Mouse (Mus musculus) erythroblast, embryonic 14.5 days (primary cell): ENCODE results near the gene Hist1h2be. TPM values are rescaled to one million over a fixed set of nuclear protein-coding genes. Genes with fewer than 3 reads are reported as not detected.
"Not testable (repeated sequence)": the region's sequence is repeated elsewhere in the genome, so short reads cannot be mapped to it uniquely, and the experiment has no call there.

ENCODE experiments used
- H3K27me3 ChIP-seq: 2 replicates; pipeline ENCODE4 v1.6.1; 2012; ENCODE audit warnings: inconsistent platforms; ENCODE audit not compliant: control insufficient read depth
- H3K36me3 ChIP-seq: 2 replicates; pipeline ENCODE4 v1.6.1; 2012; ENCODE audit warnings: mild to moderate bottlenecking, inconsistent platforms; ENCODE audit not compliant: control insufficient read depth
- H3K4me1 ChIP-seq: 2 replicates; pipeline ENCODE4 v1.6.1; 2012; ENCODE audit warnings: inconsistent platforms; ENCODE audit not compliant: control insufficient read depth
- H3K4me3 ChIP-seq: replicated peaks from 2 replicates; pipeline ENCODE3; 2012; ENCODE audit warnings: moderate library complexity, mild to moderate bottlenecking, inconsistent platforms
- H3K9me3 ChIP-seq: 2 replicates; pipeline ENCODE4 v1.6.1; 2012; ENCODE audit warnings: low read length, inconsistent platforms, mixed read lengths; ENCODE audit not compliant: control insufficient read depth
- GATA1 ChIP-seq: IDR thresholded peaks from 2 replicates; pipeline ENCODE4 v1.6.1; 2012; ENCODE audit warnings: low read length, inconsistent platforms, mixed read lengths
- TAL1 ChIP-seq: IDR thresholded peaks from 3 replicates; pipeline ENCODE4 v1.6.1; 2012; ENCODE audit warnings: low read length, inconsistent platforms, mixed read lengths
- polyA plus RNA-seq: library from polyadenylated mRNA; stranded (reverse); fragments of >175 nt; gene quantifications from 2 replicates; pipeline ENCODE4 v1.2.3, GENCODE M21; 2012

The Hist1h2be gene
- polyA plus RNA-seq, 1 experiment, result 0.67 TPM

GRCm38 (mm10) chr13:23584331-23584730, 36.6 kb downstream of the Hist1h2be start:
- H3K4me3 ChIP-seq, result peak overlapping the region; percentile 67
- TF ChIP-seq GATA1, result no peak
- TF ChIP-seq TAL1, result no peak
- H3K4me1 ChIP-seq, result peaks cover 74% of the 10 kb centered on the region
- no peaks in the 10 kb centered on the region for H3K9me3 ChIP-seq
- H3K36me3 ChIP-seq, result peaks cover 7% of the 10 kb centered on the region
- H3K27me3 ChIP-seq, result no peaks in the 10 kb centered on the region

DNA sequence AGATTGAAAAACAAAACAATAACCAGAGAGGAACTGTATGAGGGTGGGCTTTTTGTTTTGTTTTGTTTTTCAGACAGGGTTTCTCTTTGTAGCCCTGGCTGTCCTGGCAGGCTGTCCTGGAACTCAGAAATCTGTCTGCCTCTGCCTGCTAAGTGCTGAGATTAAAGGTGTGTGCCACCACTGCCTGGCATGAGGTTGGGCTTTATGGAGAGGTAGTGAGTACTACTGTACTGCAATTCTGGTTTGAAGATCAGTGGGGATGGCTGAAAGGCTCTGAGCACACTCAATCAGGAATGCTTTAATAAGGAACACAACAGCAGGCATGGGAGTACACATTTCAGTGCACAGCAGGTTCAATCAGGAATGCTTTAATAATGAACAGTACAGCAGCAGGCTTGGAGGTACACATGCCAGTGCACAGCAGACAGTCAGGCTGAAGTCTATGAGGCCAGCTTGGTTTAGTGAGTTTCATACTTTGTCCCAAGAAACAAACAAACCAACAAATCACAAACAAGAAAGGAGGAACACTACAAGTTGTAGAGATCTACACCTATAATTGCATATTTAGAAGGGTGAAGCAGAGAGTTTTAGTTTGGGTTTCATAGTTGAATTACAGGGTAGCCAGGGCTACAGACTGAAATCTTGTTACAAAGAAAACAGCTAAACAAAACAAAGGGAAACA, 37.4 kb downstream of the Hist1h2be start:
- Histone ChIP-seq H3K9me3 (no peaks in the 10 kb centered on the region), H3K27me3 (no peaks in the 10 kb centered on the region), H3K36me3 (peaks cover 10% of the 10 kb centered on the region), H3K4me1 (peaks cover 73% of the 10 kb centered on the region), H3K4me3 (peak overlapping the region; percentile 67)
- TF ChIP-seq TAL1 (no peak), GATA1 (no peak)

DNA sequence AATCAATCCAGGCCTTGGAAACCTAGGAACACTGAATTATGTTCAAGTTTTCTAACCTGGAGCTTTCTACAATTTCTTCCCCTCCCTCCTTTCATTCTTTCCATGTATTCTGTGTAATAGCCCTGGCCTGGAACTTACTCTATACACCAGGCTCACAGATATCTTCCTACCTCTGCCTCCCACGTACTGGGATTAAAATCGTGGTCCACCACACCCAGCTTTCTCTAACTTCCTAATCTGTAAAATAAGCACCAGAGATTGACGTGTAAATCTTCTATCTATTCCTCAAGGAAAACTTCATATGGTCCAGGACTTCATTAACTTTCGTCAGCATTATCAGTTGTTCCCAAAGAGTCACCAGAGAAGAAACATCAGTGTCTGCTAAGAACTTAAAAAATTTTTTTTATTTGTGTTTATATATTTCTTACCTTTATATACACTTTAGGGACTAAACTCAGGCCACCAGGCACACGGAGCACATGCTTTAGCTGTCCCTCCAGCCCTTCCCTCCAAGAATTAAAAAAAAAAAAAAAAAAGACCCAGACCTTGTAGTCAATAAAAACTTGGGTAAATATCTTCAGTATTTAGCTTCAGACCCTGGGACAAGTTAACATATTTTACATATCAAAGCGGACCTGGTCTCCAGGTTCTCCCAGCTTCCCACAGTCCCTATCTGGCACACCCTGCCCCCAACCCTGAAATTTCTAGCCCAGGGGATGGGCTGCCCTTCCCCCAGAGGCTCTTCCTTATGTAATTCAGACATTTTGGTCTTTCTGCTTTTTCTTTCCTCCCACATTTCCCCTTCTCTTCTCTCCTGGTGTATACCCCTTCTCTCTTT, 38.5 kb downstream of the Hist1h2be start:
- peak overlapping the region; percentile 67 for H3K4me3 ChIP-seq
- H3K36me3 ChIP-seq, result peaks cover 10% of the 10 kb centered on the region
- peaks cover 70% of the 10 kb centered on the region for H3K4me1 ChIP-seq
- H3K9me3 ChIP-seq, result no peaks in the 10 kb centered on the region
- TF ChIP-seq GATA1 (0 out of 2 replicates have a peak, but pooled peaks have one; percentile 1), TAL1 (no peak)
- no peaks in the 10 kb centered on the region for H3K27me3 ChIP-seq

DNA sequence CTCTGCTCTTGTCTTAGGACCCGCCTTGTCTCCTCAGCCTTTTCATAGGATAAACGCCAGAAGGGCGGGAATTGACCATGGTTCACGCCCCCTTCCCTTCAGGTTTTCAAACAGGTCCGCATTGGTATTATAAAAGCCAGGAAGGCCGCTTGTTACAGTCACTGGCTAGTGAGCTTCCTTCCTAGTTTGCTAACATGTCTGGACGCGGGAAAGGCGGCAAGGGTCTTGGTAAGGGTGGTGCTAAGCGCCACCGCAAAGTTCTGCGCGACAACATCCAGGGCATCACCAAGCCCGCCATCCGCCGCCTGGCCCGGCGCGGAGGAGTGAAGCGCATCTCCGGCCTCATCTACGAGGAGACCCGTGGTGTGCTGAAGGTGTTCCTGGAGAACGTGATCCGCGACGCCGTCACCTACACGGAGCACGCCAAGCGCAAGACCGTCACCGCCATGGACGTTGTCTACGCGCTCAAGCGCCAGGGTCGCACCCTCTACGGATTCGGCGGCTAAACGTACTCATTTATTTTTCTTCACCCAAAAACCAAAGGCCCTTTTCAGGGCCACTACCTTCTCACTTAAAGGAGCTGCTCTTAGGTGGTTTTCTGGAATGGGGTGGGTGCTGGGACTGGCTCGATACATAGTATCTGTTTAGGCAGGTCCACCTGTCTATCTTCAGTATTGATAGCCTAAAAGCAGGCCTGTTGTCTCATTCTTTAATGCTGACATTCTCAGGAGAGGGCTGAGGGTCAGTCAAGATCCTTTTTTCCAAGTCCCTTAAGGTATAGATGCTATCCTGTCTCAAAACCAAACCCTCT, 39.3 kb downstream of the Hist1h2be start, which contains the start of gene Hist1h4d:
TSS of gene Hist1h4d (plus strand) at position 191 of the 811 bp plus-strand sequence.
- Histone ChIP-seq H3K4me1 (peaks cover 71% of the 10 kb centered on the region), H3K27me3 (no peaks in the 10 kb centered on the region), H3K9me3 (no peaks in the 10 kb centered on the region), H3K36me3 (peaks cover 11% of the 10 kb centered on the region), H3K4me3 (peak within 1 kb of the TSS; percentile 67)
- TF ChIP-seq TAL1, result no peak; the same call in 2 of the 3 replicates
- no peak for TF ChIP-seq GATA1

DNA sequence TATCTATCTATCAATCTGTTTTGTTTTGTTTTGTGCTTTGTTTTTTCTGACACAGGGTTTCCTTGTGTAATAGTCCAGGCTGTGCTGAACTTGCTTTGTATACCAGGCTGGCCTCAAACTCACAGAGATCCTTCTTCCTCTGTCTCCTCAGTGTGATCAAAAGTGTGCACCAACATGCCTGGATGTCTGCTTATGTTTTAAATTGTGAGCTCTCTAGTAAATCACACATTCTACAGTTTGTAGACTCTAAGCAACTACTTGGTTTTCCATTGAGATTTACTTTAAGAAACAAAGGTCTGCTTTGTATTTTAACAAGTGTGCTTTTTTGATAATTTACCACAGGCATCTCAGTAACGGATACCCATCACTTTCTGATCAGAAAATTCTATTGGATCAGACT, 43.1 kb downstream of the Hist1h2be start:
- TF ChIP-seq TAL1 (no peak), GATA1 (no peak)
- Histone ChIP-seq H3K4me1 (peaks cover 56% of the 10 kb centered on the region), H3K4me3 (peak overlapping the region; percentile 76), H3K36me3 (peaks cover 11% of the 10 kb centered on the region), H3K27me3 (no peaks in the 10 kb centered on the region), H3K9me3 (no peaks in the 10 kb centered on the region)

DNA sequence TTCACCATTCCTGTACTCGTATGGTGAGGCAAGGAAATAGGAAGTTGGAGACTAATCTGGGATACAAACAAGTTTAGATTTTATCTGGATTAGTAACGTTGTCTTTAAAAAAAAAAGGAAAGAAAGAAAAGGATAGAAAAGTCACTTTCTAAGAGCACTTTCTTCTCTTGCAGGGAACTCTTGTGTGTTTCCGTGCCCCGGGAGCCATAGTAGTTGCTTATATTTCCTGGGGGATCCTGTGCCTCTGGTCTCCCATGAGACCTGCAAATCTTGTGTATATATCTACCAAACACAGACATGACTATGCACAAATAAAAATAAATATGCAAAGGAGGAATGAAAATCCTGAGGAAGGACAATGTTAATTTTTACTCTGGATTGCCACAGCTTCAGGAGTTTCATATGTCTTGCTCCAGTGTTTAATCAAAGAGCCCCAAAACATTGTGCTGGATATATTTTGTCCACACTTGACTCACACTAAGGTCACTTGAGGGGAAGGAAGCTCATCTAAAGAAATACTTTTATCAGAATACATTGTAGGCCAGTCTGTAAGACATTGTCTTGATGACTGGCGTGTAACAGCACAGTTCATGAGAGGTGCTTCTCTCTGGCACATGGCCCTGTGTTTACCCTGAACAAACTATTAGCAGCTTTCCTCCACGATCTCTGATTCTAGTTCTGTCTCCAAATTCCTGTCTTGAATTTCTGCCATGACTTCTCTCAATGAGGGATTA, 43.9 kb downstream of the Hist1h2be start:
- Histone ChIP-seq H3K4me3 (peak overlapping the region; percentile 76), H3K36me3 (peaks cover 11% of the 10 kb centered on the region), H3K4me1 (peaks cover 53% of the 10 kb centered on the region), H3K9me3 (no peaks in the 10 kb centered on the region), H3K27me3 (no peaks in the 10 kb centered on the region)
- TF ChIP-seq GATA1, result no peak

GRCm38 (mm10) chr13:23576351-23576881, 44.5 kb downstream of the Hist1h2be start:
- TF ChIP-seq TAL1 (no peak), GATA1 (no peak)
- Histone ChIP-seq H3K27me3 (no peaks in the 10 kb centered on the region), H3K9me3 (no peaks in the 10 kb centered on the region), H3K4me3 (peak overlapping the region; percentile 76), H3K36me3 (peaks cover 11% of the 10 kb centered on the region), H3K4me1 (peaks cover 49% of the 10 kb centered on the region)

GRCm38 (mm10) chr13:23575864-23576313, 45.0 kb downstream of the Hist1h2be start:
- Histone ChIP-seq H3K36me3 (peaks cover 11% of the 10 kb centered on the region), H3K4me1 (peaks cover 44% of the 10 kb centered on the region), H3K4me3 (peak overlapping the region; percentile 76)
- H3K27me3 ChIP-seq, H3K9me3 ChIP-seq: not testable (repeated sequence)
